Mouse (Mus musculus): ENCODE data around the gene Gls2. TPM values are rescaled to one million over a fixed set of nuclear protein-coding genes. Genes with fewer than 3 reads are reported as not detected.
A peak's percentile ranks its signal among the peaks of the same experiment; 100 is the strongest.

The Gls2 gene
- polyA plus RNA-seq, 1 experiment: 1.5 TPM

GRCm38 (mm10) chr10:128193113-128193512, 1.1 kb upstream of the Gls2 start:
- 93% methylated on average over 6 of the region's 6 CpGs for WGBS
- peaks cover 4% of the 10 kb centered on the region for H3K4me1 ChIP-seq (ENCODE audit: control insufficient read depth, insufficient read depth, low read length)
- TF ChIP-seq POLR2A (IDR thresholded peaks at IDR 0.05; ENCODE audit: borderline replicate concordance, extremely low read depth, low read depth, low read length) (no peak), CTCF (IDR thresholded peaks at IDR 0.05; ENCODE audit: insufficient read depth, low read length) (no peak)
- no peak overlapping the region for H3K4me3 ChIP-seq (replicated peaks; ENCODE audit: extremely low read depth, low read depth, low read length)
- DNase-seq: no peak

- DNase-seq: no peak
- TF ChIP-seq CTCF (IDR thresholded peaks at IDR 0.05; ENCODE audit: insufficient read depth, low read length): no peak
- TF ChIP-seq POLR2A (IDR thresholded peaks at IDR 0.05; ENCODE audit: borderline replicate concordance, extremely low read depth, low read depth, low read length): no peak
- H3K4me1 ChIP-seq (ENCODE audit: control insufficient read depth, insufficient read depth, low read length): peaks cover 4% of the 10 kb centered on the region
- peak overlapping the region; percentile 80 for H3K4me3 ChIP-seq (replicated peaks; ENCODE audit: extremely low read depth, low read depth, low read length)
- WGBS: 2% methylated on average over 74 of the region's 79 CpGs
Measured at GRCm38 (mm10) chr10:128194551-128195461, 549 bp downstream of the Gls2 start.

- no peaks in the 10 kb centered on the region for H3K4me1 ChIP-seq (ENCODE audit: control insufficient read depth, insufficient read depth, low read length)
- WGBS: 67% methylated on average over 6 of the region's 6 CpGs
- no peak for TF ChIP-seq CTCF (IDR thresholded peaks at IDR 0.05; ENCODE audit: insufficient read depth, low read length)
- no peak for TF ChIP-seq POLR2A (IDR thresholded peaks at IDR 0.05; ENCODE audit: borderline replicate concordance, extremely low read depth, low read depth, low read length)
- no peak for DNase-seq
- H3K4me3 ChIP-seq (replicated peaks; ENCODE audit: extremely low read depth, low read depth, low read length): no peak overlapping the region
Measured at GRCm38 (mm10) chr10:128201856-128202255, 7.6 kb downstream of the Gls2 start.

GRCm38 (mm10) chr10:128204941-128205340, 10.7 kb downstream of the Gls2 start:
- no peak for DNase-seq
- Histone ChIP-seq H3K4me1 (ENCODE audit: control insufficient read depth, insufficient read depth, low read length) (no peaks in the 10 kb centered on the region), H3K4me3 (replicated peaks; ENCODE audit: extremely low read depth, low read depth, low read length) (no peak overlapping the region)
- TF ChIP-seq CTCF (IDR thresholded peaks at IDR 0.05; ENCODE audit: insufficient read depth, low read length): no peak
- no peak for TF ChIP-seq POLR2A (IDR thresholded peaks at IDR 0.05; ENCODE audit: borderline replicate concordance, extremely low read depth, low read depth, low read length)
- WGBS: 74% methylated on average over 15 of the region's 15 CpGs

- TF ChIP-seq CTCF (IDR thresholded peaks at IDR 0.05; ENCODE audit: insufficient read depth, low read length) (no peak), POLR2A (IDR thresholded peaks at IDR 0.05; ENCODE audit: borderline replicate concordance, extremely low read depth, low read depth, low read length) (no peak)
- Histone ChIP-seq H3K4me1 (ENCODE audit: control insufficient read depth, insufficient read depth, low read length) (peaks cover 7% of the 10 kb centered on the region), H3K4me3 (replicated peaks; ENCODE audit: extremely low read depth, low read depth, low read length) (no peak overlapping the region)
- 88% methylated on average over 10 of the region's 10 CpGs for WGBS
- DNase-seq: no peak
Measured at GRCm38 (mm10) chr10:128208326-128208725, 14.1 kb downstream of the Gls2 start.

- no peak for DNase-seq
- H3K4me3 ChIP-seq (replicated peaks; ENCODE audit: extremely low read depth, low read depth, low read length): no peak overlapping the region
- peaks cover 7% of the 10 kb centered on the region for H3K4me1 ChIP-seq (ENCODE audit: control insufficient read depth, insufficient read depth, low read length)
- no peak for TF ChIP-seq POLR2A (IDR thresholded peaks at IDR 0.05; ENCODE audit: borderline replicate concordance, extremely low read depth, low read depth, low read length)
- no peak for TF ChIP-seq CTCF (IDR thresholded peaks at IDR 0.05; ENCODE audit: insufficient read depth, low read length)
- 91% methylated on average over 11 of the region's 11 CpGs for WGBS
Measured at GRCm38 (mm10) chr10:128209311-128210009, 15.2 kb downstream of the Gls2 start.

- no peak for DNase-seq
- no peak overlapping the region for H3K4me3 ChIP-seq (replicated peaks; ENCODE audit: extremely low read depth, low read depth, low read length)
- WGBS: 83% methylated on average over 2 of the region's 2 CpGs
- H3K4me1 ChIP-seq (ENCODE audit: control insufficient read depth, insufficient read depth, low read length): peaks cover 7% of the 10 kb centered on the region
- no peak for TF ChIP-seq CTCF (IDR thresholded peaks at IDR 0.05; ENCODE audit: insufficient read depth, low read length)
- no peak for TF ChIP-seq POLR2A (IDR thresholded peaks at IDR 0.05; ENCODE audit: borderline replicate concordance, extremely low read depth, low read depth, low read length)
Measured at GRCm38 (mm10) chr10:128210131-128210530, 15.9 kb downstream of the Gls2 start.

- no peak for DNase-seq
- Histone ChIP-seq H3K4me1 (ENCODE audit: control insufficient read depth, insufficient read depth, low read length) (peaks cover 7% of the 10 kb centered on the region), H3K4me3 (replicated peaks; ENCODE audit: extremely low read depth, low read depth, low read length) (peak overlapping the region; percentile 54)
- 16% methylated on average over 14 of the region's 14 CpGs for WGBS
- TF ChIP-seq POLR2A (IDR thresholded peaks at IDR 0.05; ENCODE audit: borderline replicate concordance, extremely low read depth, low read depth, low read length): no peak
- no peak for TF ChIP-seq CTCF (IDR thresholded peaks at IDR 0.05; ENCODE audit: insufficient read depth, low read length)
Measured at GRCm38 (mm10) chr10:128210954-128211353, 16.7 kb downstream of the Gls2 start.

GRCm38 (mm10) chr10:128211390-128212108, 17.3 kb downstream of the Gls2 start, which contains the start of gene Spryd4:
TSS of gene Spryd4 (minus strand) at chr10:128211807.
- DNase-seq: peak; percentile 87
- under 1% methylated on average over 30 of the region's 30 CpGs for WGBS
- Histone ChIP-seq H3K4me1 (ENCODE audit: control insufficient read depth, insufficient read depth, low read length) (peaks cover 7% of the 10 kb centered on the region), H3K4me3 (replicated peaks; ENCODE audit: extremely low read depth, low read depth, low read length) (peak within 1 kb of the TSS; percentile 54)
- TF ChIP-seq POLR2A (IDR thresholded peaks at IDR 0.05; ENCODE audit: borderline replicate concordance, extremely low read depth, low read depth, low read length) (peak; percentile 81; the same call in 1 of the 2 replicates), CTCF (IDR thresholded peaks at IDR 0.05; ENCODE audit: insufficient read depth, low read length) (no peak)

Data from lung, adult 2 months (tissue).